ENCODE assay signal across 12 mouse cellular contexts in the genomic region with DNA sequence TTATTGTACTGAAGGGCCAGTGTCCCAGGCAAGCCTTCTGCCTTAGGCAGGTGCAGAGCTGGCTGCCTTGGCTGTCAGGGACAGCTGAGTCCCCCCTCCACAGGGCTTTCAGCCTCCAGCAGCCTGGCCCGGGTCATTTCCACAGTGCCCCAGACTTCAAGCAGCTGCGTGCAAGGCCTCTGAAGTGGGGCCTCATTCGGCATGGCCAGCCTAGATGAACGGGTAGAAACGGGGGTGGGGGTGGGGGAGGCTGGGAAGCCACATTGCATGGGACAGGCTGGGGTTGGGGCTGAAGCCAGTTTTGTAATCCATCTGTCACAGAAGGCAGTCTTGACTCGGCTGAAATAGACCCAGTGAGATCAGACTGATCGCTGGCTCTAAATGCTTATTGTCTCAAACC. TPM values are rescaled to one million over a fixed set of nuclear protein-coding genes. Genes with fewer than 3 reads are reported as not detected.
A peak's percentile ranks its signal among the peaks of the same experiment; 100 is the strongest.
DNase-seq lines count a peak whose midpoint lies in the region; ATAC-seq and TF ChIP-seq lines count a peak whose summit lies in the region.
"Had no signal": no experiment of that assay in that cellular context is flagged by ENCODE, and none has a peak within 500 bp of the region (broad histone marks: within the 10 kb centered on the region; RNA-seq: fewer than 3 reads in every experiment).

No protein-coding gene starts in this region.

- H3K4me2 ChIP-seq in hindbrain, embryonic 11.5 days (replicated peaks; ENCODE audit: low read depth, low read length), result no peak overlapping the region

- ATAC-seq in hindbrain, embryonic 11.5 days (ENCODE audit: low FRiP score), result peak; percentile 70

- WGBS in embryonic facial prominence, embryonic 10.5 days, result 31% methylated on average over 7 of the region's 7 CpGs
- WGBS in hindbrain, embryonic 11.5 days, result 14% methylated on average over 7 of the region's 7 CpGs
- WGBS in midbrain, embryonic 10.5 days, result 36% methylated on average over 7 of the region's 7 CpGs

- no peak for TF ChIP-seq POLR2A in brain, embryonic 14.5 days (IDR thresholded peaks at IDR 0.05; ENCODE audit: borderline replicate concordance, extremely low read depth, insufficient read depth, insufficient read length, poor library complexity, severe bottlenecking)

- peaks cover 27% of the 10 kb centered on the region for H3K4me1 ChIP-seq in embryonic facial prominence, embryonic 10.5 days
- peaks cover 14% of the 10 kb centered on the region for H3K4me1 ChIP-seq in hindbrain, embryonic 11.5 days (replicated peaks; ENCODE audit: control insufficient read depth, insufficient read depth, low read length)
- H3K4me1 ChIP-seq in midbrain, embryonic 10.5 days, result peaks cover 37% of the 10 kb centered on the region

- H3K27ac ChIP-seq in embryonic facial prominence, embryonic 10.5 days (replicated peaks), result peak overlapping the region; percentile 42
- peak overlapping the region; percentile 68 for H3K27ac ChIP-seq in hindbrain, embryonic 11.5 days (ENCODE audit: low read depth, low read length)
- H3K27ac ChIP-seq in midbrain, embryonic 10.5 days (replicated peaks), result peak overlapping the region; percentile 74

- peak; percentile 81 for DNase-seq in brain, embryonic 14.5 days (ENCODE audit: low read depth)
- peak; percentile 39 for DNase-seq in embryonic facial prominence, embryonic 10.5 days (ENCODE audit: low spot score)
- peak; percentile 57 for DNase-seq in hindbrain, embryonic 11.5 days (ENCODE audit: low spot score)
- peak; percentile 44 for DNase-seq in midbrain, embryonic 10.5 days (ENCODE audit: low spot score)
- no peak for DNase-seq in adrenal gland, postnatal 10 days
- DNase-seq in MN1 (ENCODE audit: low spot score), result no peak
- no peak for DNase-seq in frontal cortex, adult 2 months (ENCODE audit: extremely low spot score in 1 of 2, low spot score in 1 of 2)
- DNase-seq in yolk sac, embryonic 10.5 days (ENCODE audit: low spot score), result no peak
- DNase-seq: cerebellum, adult 11 months; heart, adult 18-20 months; lung, postnatal 36 days had no signal

- H3K9me3 ChIP-seq in embryonic facial prominence, embryonic 10.5 days, result no peaks in the 10 kb centered on the region
- H3K9me3 ChIP-seq in hindbrain, embryonic 11.5 days (ENCODE audit: control insufficient read depth, low read length), result no peaks in the 10 kb centered on the region
- no peaks in the 10 kb centered on the region for H3K9me3 ChIP-seq in midbrain, embryonic 10.5 days (replicated peaks)

- TF ChIP-seq CTCF in brain, embryonic 14.5 days (IDR thresholded peaks at IDR 0.05; ENCODE audit: borderline replicate concordance, extremely low read depth, insufficient read depth, insufficient read length), result no peak

- peaks cover 14% of the 10 kb centered on the region; the same call in 1 of the 2 replicates for H3K27me3 ChIP-seq in embryonic facial prominence, embryonic 10.5 days (replicated peaks; ENCODE audit: low read depth, poor library complexity, severe bottlenecking)
- no peaks in the 10 kb centered on the region for H3K27me3 ChIP-seq in hindbrain, embryonic 11.5 days (ENCODE audit: control insufficient read depth, insufficient read depth, low read length)
- H3K27me3 ChIP-seq in midbrain, embryonic 10.5 days (ENCODE audit: low read depth, poor library complexity, severe bottlenecking), result peaks cover 9% of the 10 kb centered on the region

- H3K4me3 ChIP-seq in embryonic facial prominence, embryonic 10.5 days, result no peak overlapping the region
- H3K4me3 ChIP-seq in hindbrain, embryonic 11.5 days (ENCODE audit: low read depth, low read length), result no peak overlapping the region
- H3K4me3 ChIP-seq in midbrain, embryonic 10.5 days, result no peak overlapping the region
- H3K4me3 ChIP-seq: erythroblast, embryonic 14.5 days had no signal

- no peaks in the 10 kb centered on the region for H3K36me3 ChIP-seq in embryonic facial prominence, embryonic 10.5 days (replicated peaks)
- H3K36me3 ChIP-seq in hindbrain, embryonic 11.5 days (ENCODE audit: control insufficient read depth, insufficient read depth, low read length), result no peaks in the 10 kb centered on the region
- no peaks in the 10 kb centered on the region for H3K36me3 ChIP-seq in midbrain, embryonic 10.5 days

- H3K9ac ChIP-seq in hindbrain, embryonic 11.5 days (ENCODE audit: low read depth, low read length), result peak overlapping the region; percentile 19; the same call in 1 of the 2 replicates

RNA-seq across cellular contexts. Expression of a gene that starts 26.4 kb away (rescaled TPM):
- 129 and 146 TPM in 2 replicates for polyA plus RNA-seq in brain, embryonic 14.5 days (2012; rRNA removed)
- 7.4 and 8.5 TPM in 2 replicates for polyA plus RNA-seq in embryonic facial prominence, embryonic 10.5 days (2016; fragmentation: Nextera tagmentation; extraction: Ambion mirVana)
- 22.6 and 24.9 TPM in 2 replicates for polyA plus RNA-seq in hindbrain, embryonic 11.5 days (2014; fragmentation: Nextera tagmentation; extraction: Ambion mirVana)
- 10.4 and 15.0 TPM in 2 replicates for polyA plus RNA-seq in midbrain, embryonic 10.5 days (2016; fragmentation: Nextera tagmentation; extraction: Ambion mirVana)
- total RNA-seq in adrenal gland, postnatal 10 days (2021), result 1 to 10 TPM; 3.8 to 4.9 TPM
- polyA plus RNA-seq in frontal cortex, adult 2 months (2012; rRNA removed), result 73.0 and 77.6 TPM in 2 replicates

Comparison
In these comparisons a context has a peak if more than half of its experiments do, and no peak if none do; other contexts are left out.
1. DNase-seq: peak in brain, embryonic 14.5 days (single experiment), embryonic facial prominence, embryonic 10.5 days (single experiment), hindbrain, embryonic 11.5 days (single experiment) and midbrain, embryonic 10.5 days (single experiment); none in adrenal gland, postnatal 10 days (single experiment), MN1 (single experiment), frontal cortex, adult 2 months (0 of 2) and yolk sac, embryonic 10.5 days (single experiment).
2. Peak in every context shown above with its lines, with median percentiles within 50 percentile points of each other: H3K27ac ChIP-seq.